Mouse (Mus musculus) adipose tissue, adult 10 weeks (tissue): ENCODE measurements around the gene Smc2. TPM values are rescaled to one million over a fixed set of nuclear protein-coding genes. Genes with fewer than 3 reads are reported as not detected.

Experiments used
- polyA plus RNA-seq: library from polyadenylated mRNA; stranded (reverse); fragments of 350-450 nt; fragmentation: Illumina TruSeq; extraction: RNeasy Lipid Tissue Mini Kit (QIAGEN cat#74804); gene quantifications from one replicate; pipeline ENCODE4 v1.2.3, GENCODE M21; 2014; ENCODE audit warnings: low read depth, low replicate concordance

Smc2 gene
- 3.4 TPM for polyA plus RNA-seq

GRCm38 (mm10) chr4:52438886-52439664 lies at the start of gene Smc2:
TSS of gene Smc2 (plus strand) at chr4:52439243.

GRCm38 (mm10) chr4:52497144-52497543 lies 58.1 kb downstream of the Smc2 start, which contains the start of gene Vma21-ps:
TSS of gene Vma21-ps (minus strand) at chr4:52497244.

Other genes with a start within 250 kb of the Smc2 start
- gene Vma21-ps, start 58.0 kb downstream of the Smc2 start, polyA plus RNA-seq = not detected
- 2.4 TPM for gene Toporsl, start 157.0 kb downstream of the Smc2 start, polyA plus RNA-seq